Mouse (Mus musculus): ENCODE results near the gene Cblb.

DNA sequence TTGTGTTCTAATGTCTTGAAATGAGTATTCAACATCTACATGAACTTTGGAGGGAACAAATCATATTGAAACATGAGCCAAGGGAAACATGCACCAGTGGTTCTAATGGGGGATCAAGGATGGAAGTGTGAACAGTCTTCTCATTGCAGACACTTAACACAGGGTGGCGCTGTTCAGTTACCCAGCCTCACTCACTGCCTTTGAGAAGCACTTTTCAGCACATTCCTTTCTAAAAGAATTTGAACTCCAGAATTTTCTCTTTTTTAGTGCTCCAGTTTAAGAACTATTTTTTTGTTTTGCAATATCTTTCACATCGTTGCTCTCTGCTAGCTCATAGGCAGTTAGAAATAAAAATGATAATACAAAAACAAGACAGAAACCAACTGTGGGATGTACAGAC lies 188.0 kb downstream of the Cblb start:
- peak; percentile 73; the same call in 1 of the 2 replicates for TF ChIP-seq CTCF (IDR thresholded peaks at IDR 0.05; ENCODE audit: borderline replicate concordance, insufficient read depth, low read length)
- TF ChIP-seq POLR2A (IDR thresholded peaks at IDR 0.05; ENCODE audit: low read depth, low read length): no peak
